Mouse (Mus musculus) layer of hippocampus, adult 8-10 months (tissue): ENCODE measurements around the gene Mrgprg. TPM values are rescaled to one million over a fixed set of nuclear protein-coding genes. Genes with fewer than 3 reads are reported as not detected.

Source experiments
- microRNA-seq, 2 experiments: library from miRNA; unstranded; fragments of <30 nt; microRNA quantifications; one replicate each; pipeline ENCODE4 v1.2.0; 2022
- total RNA-seq, 4 experiments: library from RNA; stranded (reverse); gene quantifications; 2 replicates each; pipeline ENCODE4 v1.2.4; 2022

Mrgprg gene
- total RNA-seq, 4 experiments from 2014 or later = not detected

Small RNAs within 50 kb of the gene (microRNA-seq; reads per million reads assigned to microRNA genes)
- 0 reads per million in 2 experiments for gene Gm22064

Other genes with a start within 250 kb of the Mrgprg start
- gene Nap1l4, start 217.9 kb downstream of the Mrgprg start, total RNA-seq = 100 to 1,000 TPM in 3 of 4 experiments, 10 to 100 TPM in 1; 97.7 to 112 (median 104) TPM
- 10 to 100 TPM; 48.3 to 57.0 (median 53.5) TPM for gene Cars, start 166.9 kb downstream of the Mrgprg start, total RNA-seq
- gene Tnfrsf26, start 138.3 kb downstream of the Mrgprg start, total RNA-seq = under 1 TPM in 2 of 4 experiments, not detected in 2; 0.16 to 0.32 TPM
- gene Tnfrsf22, start 117.3 kb downstream of the Mrgprg start, total RNA-seq = 1 to 10 TPM; 1.7 to 2.6 (median 2.2) TPM
- 1 to 10 TPM; 1.3 to 2.7 (median 2.0) TPM for gene Tnfrsf23, start 81.1 kb downstream of the Mrgprg start, total RNA-seq
- 10 to 100 TPM; 20.0 to 24.8 (median 22.7) TPM for gene Osbpl5, start 10.0 kb downstream of the Mrgprg start, total RNA-seq
- gene Mrgpre, start 17.5 kb upstream of the Mrgprg start, total RNA-seq = 1 to 10 TPM; 5.2 to 7.3 (median 6.9) TPM
- gene Nadsyn1, start 55.9 kb upstream of the Mrgprg start, total RNA-seq = 10 to 100 TPM in 1 of 4 experiments, 1 to 10 TPM in 3; 6.7 to 12.4 (median 7.3) TPM
- 10 to 100 TPM; 42.1 to 48.1 (median 44.7) TPM for gene Dhcr7, start 56.2 kb upstream of the Mrgprg start, total RNA-seq
- not detected for gene Gm498, start 99.8 kb upstream of the Mrgprg start, total RNA-seq
- 100 to 1,000 TPM; 100 to 137 (median 119) TPM for gene Shank2, start 234.9 kb upstream of the Mrgprg start, total RNA-seq